Mouse (Mus musculus): ENCODE measurements around the gene Slc39a11. TPM values are rescaled to one million over a fixed set of nuclear protein-coding genes. Genes with fewer than 3 reads are reported as not detected.

The Slc39a11 gene
- polyA plus RNA-seq, 1 experiment from 2014 or later = 18.6 TPM

DNA sequence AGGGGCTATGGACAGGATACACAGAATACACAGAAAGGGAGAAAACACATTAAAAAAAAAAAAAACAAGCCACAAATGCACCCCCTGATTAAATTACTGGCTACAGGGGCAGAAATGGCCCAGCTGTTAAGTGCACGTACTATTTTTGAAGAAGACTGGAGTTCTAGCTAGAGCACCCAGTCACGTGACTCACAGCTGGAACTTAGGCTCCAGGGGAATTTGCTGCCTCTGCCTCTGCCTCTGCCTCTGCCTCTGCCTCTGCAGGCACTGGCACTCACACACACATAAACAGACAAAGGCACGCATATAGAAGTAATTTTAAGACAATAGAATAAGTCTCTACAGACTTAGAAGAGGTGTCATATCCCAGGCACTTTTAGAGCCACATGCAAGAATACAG lies 224.4 kb downstream of the Slc39a11 start:
- H3K9ac ChIP-seq (replicated peaks; ENCODE audit: low read depth, low read length) = no peak overlapping the region
- H3K36me3 ChIP-seq (ENCODE audit: control insufficient read depth, insufficient read depth, low read length) = no peaks in the 10 kb centered on the region
- H3K27ac ChIP-seq (ENCODE audit: low read length) = no peak overlapping the region
- H3K4me2 ChIP-seq (replicated peaks; ENCODE audit: low read depth, low read length) = no peak overlapping the region
- no peaks in the 10 kb centered on the region for H3K9me3 ChIP-seq (ENCODE audit: control insufficient read depth, low read depth, low read length)
- no peak for ATAC-seq (ENCODE audit: insufficient number of reproducible peaks, insufficient read depth, low FRiP score, low read depth)
- 51% methylated on average over 3 of the region's 3 CpGs for WGBS
- no peak overlapping the region for H3K4me3 ChIP-seq (ENCODE audit: low read depth, low read length)
- no peaks in the 10 kb centered on the region for H3K4me1 ChIP-seq (ENCODE audit: control insufficient read depth, insufficient read depth, low read length)
- no peaks in the 10 kb centered on the region for H3K27me3 ChIP-seq (ENCODE audit: control insufficient read depth, insufficient read depth, low read length)

- Histone ChIP-seq H3K9me3 (ENCODE audit: control insufficient read depth, low read depth, low read length) (no peaks in the 10 kb centered on the region), H3K9ac (replicated peaks; ENCODE audit: low read depth, low read length) (no peak overlapping the region), H3K27me3 (ENCODE audit: control insufficient read depth, insufficient read depth, low read length) (no peaks in the 10 kb centered on the region), H3K36me3 (ENCODE audit: control insufficient read depth, insufficient read depth, low read length) (no peaks in the 10 kb centered on the region), H3K27ac (ENCODE audit: low read length) (no peak overlapping the region), H3K4me1 (ENCODE audit: control insufficient read depth, insufficient read depth, low read length) (no peaks in the 10 kb centered on the region), H3K4me2 (replicated peaks; ENCODE audit: low read depth, low read length) (no peak overlapping the region), H3K4me3 (ENCODE audit: low read depth, low read length) (no peak overlapping the region)
- 84% methylated on average over 3 of the region's 4 CpGs for WGBS
- ATAC-seq (ENCODE audit: insufficient number of reproducible peaks, insufficient read depth, low FRiP score, low read depth) = no peak
Measured at GRCm38 (mm10) chr11:113424765-113425164, 225.1 kb downstream of the Slc39a11 start.

DNA sequence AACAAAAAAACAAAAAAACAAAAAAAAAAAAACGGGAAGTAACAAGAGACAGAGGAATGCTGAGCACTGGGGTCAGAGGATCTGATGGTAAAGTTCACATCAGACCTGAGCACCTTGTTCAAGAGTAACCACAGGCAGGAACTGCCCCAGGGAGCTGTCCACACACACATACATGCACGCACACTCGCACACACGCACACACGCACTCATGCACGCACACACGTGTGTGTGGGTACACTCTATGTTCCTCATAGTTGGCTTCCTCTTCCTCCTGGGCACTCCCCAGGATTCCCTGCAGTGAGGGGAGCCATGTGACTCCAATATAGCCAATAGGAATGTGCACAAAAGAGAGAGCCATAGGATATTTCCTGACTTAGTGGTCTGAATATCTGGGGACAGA lies 227.3 kb downstream of the Slc39a11 start:
- no peaks in the 10 kb centered on the region for H3K36me3 ChIP-seq (ENCODE audit: control insufficient read depth, insufficient read depth, low read length)
- H3K4me2 ChIP-seq (replicated peaks; ENCODE audit: low read depth, low read length) = no peak overlapping the region
- no peak for ATAC-seq (ENCODE audit: insufficient number of reproducible peaks, insufficient read depth, low FRiP score, low read depth)
- no peak overlapping the region for H3K9ac ChIP-seq (replicated peaks; ENCODE audit: low read depth, low read length)
- H3K27ac ChIP-seq (ENCODE audit: low read length) = no peak overlapping the region
- WGBS = 94% methylated on average over 7 of the region's 7 CpGs
- H3K27me3 ChIP-seq (ENCODE audit: control insufficient read depth, insufficient read depth, low read length) = no peaks in the 10 kb centered on the region
- no peaks in the 10 kb centered on the region for H3K4me1 ChIP-seq (ENCODE audit: control insufficient read depth, insufficient read depth, low read length)
- H3K9me3 ChIP-seq (ENCODE audit: control insufficient read depth, low read depth, low read length) = no peaks in the 10 kb centered on the region
- no peak overlapping the region for H3K4me3 ChIP-seq (ENCODE audit: low read depth, low read length)

DNA sequence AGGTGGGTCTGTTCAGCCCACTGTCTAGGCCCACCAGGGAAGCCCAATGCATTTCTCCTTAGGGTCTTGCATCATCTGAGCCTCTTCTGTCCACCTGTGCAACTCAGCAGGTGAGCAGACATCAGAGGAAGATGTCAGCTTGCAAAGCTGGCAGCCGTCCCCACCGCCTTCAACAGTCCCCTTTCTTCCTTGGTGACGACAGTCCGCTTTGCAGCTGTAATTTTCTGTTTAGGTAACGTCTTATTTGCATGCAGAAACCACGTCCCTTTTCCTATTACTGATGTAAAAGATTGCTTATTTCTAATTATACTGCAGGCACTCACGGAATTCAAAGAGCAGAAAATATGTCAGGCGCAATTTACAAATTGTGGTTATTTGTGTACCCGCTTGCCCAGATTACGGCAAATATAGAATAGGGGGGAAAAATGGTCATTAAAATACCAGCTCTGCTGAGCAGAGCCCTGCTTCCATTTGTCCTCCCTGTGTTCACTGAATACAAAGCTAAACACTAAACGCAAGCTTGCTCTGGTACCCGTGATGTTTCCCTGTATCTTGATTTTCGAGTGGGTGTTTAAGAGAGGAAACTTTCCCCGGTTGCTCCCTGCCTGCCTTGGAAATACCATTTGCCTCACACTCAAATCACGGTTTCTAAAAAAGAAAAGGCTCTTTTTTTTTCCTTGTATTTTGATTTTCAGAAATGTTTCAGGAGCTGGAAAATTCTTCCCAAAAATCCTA lies 230.8 kb downstream of the Slc39a11 start:
- H3K27ac ChIP-seq (ENCODE audit: low read length) = no peak overlapping the region
- no peak overlapping the region for H3K9ac ChIP-seq (replicated peaks; ENCODE audit: low read depth, low read length)
- no peaks in the 10 kb centered on the region for H3K4me1 ChIP-seq (ENCODE audit: control insufficient read depth, insufficient read depth, low read length)
- no peak overlapping the region for H3K4me3 ChIP-seq (ENCODE audit: low read depth, low read length)
- no peaks in the 10 kb centered on the region for H3K9me3 ChIP-seq (ENCODE audit: control insufficient read depth, low read depth, low read length)
- no peaks in the 10 kb centered on the region for H3K27me3 ChIP-seq (ENCODE audit: control insufficient read depth, insufficient read depth, low read length)
- no peak overlapping the region for H3K4me2 ChIP-seq (replicated peaks; ENCODE audit: low read depth, low read length)
- 85% methylated on average over 15 of the region's 15 CpGs for WGBS
- H3K36me3 ChIP-seq (ENCODE audit: control insufficient read depth, insufficient read depth, low read length) = no peaks in the 10 kb centered on the region
- ATAC-seq (ENCODE audit: insufficient number of reproducible peaks, insufficient read depth, low FRiP score, low read depth) = no peak

GRCm38 (mm10) chr11:113417948-113418347 lies 231.9 kb downstream of the Slc39a11 start:
- Histone ChIP-seq H3K9me3 (ENCODE audit: control insufficient read depth, low read depth, low read length) (no peaks in the 10 kb centered on the region), H3K4me2 (replicated peaks; ENCODE audit: low read depth, low read length) (no peak overlapping the region), H3K27me3 (ENCODE audit: control insufficient read depth, insufficient read depth, low read length) (no peaks in the 10 kb centered on the region), H3K4me1 (ENCODE audit: control insufficient read depth, insufficient read depth, low read length) (no peaks in the 10 kb centered on the region), H3K4me3 (ENCODE audit: low read depth, low read length) (no peak overlapping the region), H3K36me3 (ENCODE audit: control insufficient read depth, insufficient read depth, low read length) (no peaks in the 10 kb centered on the region), H3K9ac (replicated peaks; ENCODE audit: low read depth, low read length) (no peak overlapping the region), H3K27ac (ENCODE audit: low read length) (no peak overlapping the region)
- WGBS = 83% methylated on average over 4 of the region's 4 CpGs
- ATAC-seq (ENCODE audit: insufficient number of reproducible peaks, insufficient read depth, low FRiP score, low read depth) = no peak

- Histone ChIP-seq H3K9ac (replicated peaks; ENCODE audit: low read depth, low read length) (no peak overlapping the region), H3K4me1 (ENCODE audit: control insufficient read depth, insufficient read depth, low read length) (no peaks in the 10 kb centered on the region), H3K36me3 (ENCODE audit: control insufficient read depth, insufficient read depth, low read length) (no peaks in the 10 kb centered on the region), H3K9me3 (ENCODE audit: control insufficient read depth, low read depth, low read length) (no peaks in the 10 kb centered on the region), H3K4me3 (ENCODE audit: low read depth, low read length) (no peak overlapping the region), H3K4me2 (replicated peaks; ENCODE audit: low read depth, low read length) (no peak overlapping the region), H3K27me3 (ENCODE audit: control insufficient read depth, insufficient read depth, low read length) (no peaks in the 10 kb centered on the region), H3K27ac (ENCODE audit: low read length) (no peak overlapping the region)
- WGBS = 89% methylated on average over 4 of the region's 4 CpGs
- ATAC-seq (ENCODE audit: insufficient number of reproducible peaks, insufficient read depth, low FRiP score, low read depth) = no peak
Measured at GRCm38 (mm10) chr11:113412545-113412944, 237.3 kb downstream of the Slc39a11 start.

- ATAC-seq (ENCODE audit: insufficient number of reproducible peaks, insufficient read depth, low FRiP score, low read depth) = no peak
- H3K9me3 ChIP-seq (ENCODE audit: control insufficient read depth, low read depth, low read length) = no peaks in the 10 kb centered on the region
- WGBS = 73% methylated on average over 10 of the region's 10 CpGs
- H3K4me3 ChIP-seq (ENCODE audit: low read depth, low read length) = no peak overlapping the region
- H3K36me3 ChIP-seq (ENCODE audit: control insufficient read depth, insufficient read depth, low read length) = no peaks in the 10 kb centered on the region
- no peak overlapping the region for H3K27ac ChIP-seq (ENCODE audit: low read length)
- no peaks in the 10 kb centered on the region for H3K4me1 ChIP-seq (ENCODE audit: control insufficient read depth, insufficient read depth, low read length)
- no peaks in the 10 kb centered on the region for H3K27me3 ChIP-seq (ENCODE audit: control insufficient read depth, insufficient read depth, low read length)
- H3K4me2 ChIP-seq (replicated peaks; ENCODE audit: low read depth, low read length) = no peak overlapping the region
- H3K9ac ChIP-seq (replicated peaks; ENCODE audit: low read depth, low read length) = no peak overlapping the region
Measured at GRCm38 (mm10) chr11:113411798-113412197, 238.1 kb downstream of the Slc39a11 start.

DNA sequence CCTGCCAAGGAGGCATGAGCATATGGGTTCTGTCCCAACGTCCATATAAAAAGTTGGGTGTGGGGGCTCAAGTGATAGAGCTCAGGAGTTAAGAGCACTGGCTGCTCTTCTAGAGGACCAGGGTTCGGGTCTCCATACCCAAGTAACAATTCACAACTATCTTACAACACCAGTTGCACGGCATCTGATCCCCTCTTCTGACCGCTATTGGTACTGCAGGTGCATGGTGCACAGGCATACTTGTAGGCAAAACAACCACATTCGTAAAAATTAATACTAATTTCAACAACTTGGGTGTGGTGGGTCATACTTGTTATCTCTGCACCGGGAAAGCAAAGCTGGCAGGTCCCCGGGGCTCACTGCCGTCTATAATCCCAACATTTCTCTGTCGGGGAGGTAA lies 240.8 kb downstream of the Slc39a11 start:
- no peaks in the 10 kb centered on the region for H3K27me3 ChIP-seq (ENCODE audit: control insufficient read depth, insufficient read depth, low read length)
- WGBS = 88% methylated on average over 9 of the region's 9 CpGs

GRCm38 (mm10) chr11:113407474-113407873 lies 242.4 kb downstream of the Slc39a11 start:
- no peaks in the 10 kb centered on the region for H3K36me3 ChIP-seq (ENCODE audit: control insufficient read depth, insufficient read depth, low read length)
- H3K9ac ChIP-seq (replicated peaks; ENCODE audit: low read depth, low read length) = no peak overlapping the region
- no peak overlapping the region for H3K27ac ChIP-seq (ENCODE audit: low read length)
- no peak for ATAC-seq (ENCODE audit: insufficient number of reproducible peaks, insufficient read depth, low FRiP score, low read depth)
- H3K27me3 ChIP-seq (ENCODE audit: control insufficient read depth, insufficient read depth, low read length) = no peaks in the 10 kb centered on the region
- no peak overlapping the region for H3K4me2 ChIP-seq (replicated peaks; ENCODE audit: low read depth, low read length)
- H3K9me3 ChIP-seq (ENCODE audit: control insufficient read depth, low read depth, low read length) = no peaks in the 10 kb centered on the region
- H3K4me3 ChIP-seq (ENCODE audit: low read depth, low read length) = no peak overlapping the region
- H3K4me1 ChIP-seq (ENCODE audit: control insufficient read depth, insufficient read depth, low read length) = no peaks in the 10 kb centered on the region
- 97% methylated on average over 4 of the region's 4 CpGs for WGBS

More for the DNA sequence above, 240.8 kb downstream of the Slc39a11 start:
- H3K9ac ChIP-seq (replicated peaks; ENCODE audit: low read depth, low read length) = no peak overlapping the region
- no peak overlapping the region for H3K4me3 ChIP-seq (ENCODE audit: low read depth, low read length)
- H3K36me3 ChIP-seq (ENCODE audit: control insufficient read depth, insufficient read depth, low read length) = no peaks in the 10 kb centered on the region
- no peak overlapping the region for H3K4me2 ChIP-seq (replicated peaks; ENCODE audit: low read depth, low read length)
- ATAC-seq (ENCODE audit: insufficient number of reproducible peaks, insufficient read depth, low FRiP score, low read depth) = no peak
- no peak overlapping the region for H3K27ac ChIP-seq (ENCODE audit: low read length)
- H3K9me3 ChIP-seq (ENCODE audit: control insufficient read depth, low read depth, low read length) = no peaks in the 10 kb centered on the region
- no peaks in the 10 kb centered on the region for H3K4me1 ChIP-seq (ENCODE audit: control insufficient read depth, insufficient read depth, low read length)
